Mouse (Mus musculus) limb, embryonic 10.5 days (tissue): Measurements from ENCODE around the gene Atp2c1. TPM values are rescaled to one million over a fixed set of nuclear protein-coding genes. Genes with fewer than 3 reads are reported as not detected.

Source experiments
- DNase-seq: peaks from one replicate; pipeline ENCODE4 v3.0.0-alpha.2; 2017; ENCODE audit warnings: low spot score
- H3K27ac ChIP-seq: fragments of 300-500 bp; sonication (generic); 2 replicates; pipeline ENCODE4 v1.5.1; 2016; ENCODE audit warnings: mild to moderate bottlenecking
- H3K27me3 ChIP-seq: fragments of 300-500 bp; sonication (generic); 2 replicates; pipeline ENCODE4 v1.6.1; 2016; ENCODE audit warnings: low read depth, mild to moderate bottlenecking; ENCODE audit not compliant: poor library complexity, severe bottlenecking
- H3K36me3 ChIP-seq: fragments of 300-500 bp; sonication (generic); 2 replicates; pipeline ENCODE4 v1.6.1; 2016; ENCODE audit warnings: mild to moderate bottlenecking, moderate library complexity
- H3K4me1 ChIP-seq: fragments of 300-500 bp; sonication (generic); 2 replicates; pipeline ENCODE4 v1.6.1; 2016
- H3K4me3 ChIP-seq: fragments of 300-500 bp; sonication (generic); 2 replicates; pipeline ENCODE4 v1.5.1; 2016; ENCODE audit warnings: mild to moderate bottlenecking, moderate library complexity
- H3K9me3 ChIP-seq: fragments of 300-500 bp; sonication (generic); replicated peaks from 2 replicates; pipeline ENCODE4 v1.6.1; 2016; ENCODE audit warnings: mild to moderate bottlenecking
- WGBS: fragments of 180-500 bp; shearing (Covaris S2); methylation state at CpG from one replicate; pipeline ENCODE4 v1.1.7; 2016; 5-methylcytosine and 5-hydroxymethylcytosine counted together
- polyA plus RNA-seq: library from polyadenylated mRNA; unstranded; fragments of >200 nt; fragmentation: Nextera tagmentation; extraction: Ambion mirVana; gene quantifications from 2 replicates; pipeline ENCODE4 v1.2.1, GENCODE M21; 2016

The Atp2c1 gene
- 48.8 and 53.6 TPM in 2 replicates for polyA plus RNA-seq

GRCm38 (mm10) chr9:105527219-105527618, at the start of gene Atp2c1:
TSS of gene Atp2c1 (minus strand) at chr9:105527319.
- no peak within 1 kb of the TSS for H3K27ac ChIP-seq
- H3K9me3 ChIP-seq: no peaks in the 10 kb centered on the region
- no peaks in the 10 kb centered on the region for H3K27me3 ChIP-seq
- DNase-seq: no peak
- H3K36me3 ChIP-seq: no peaks in the 10 kb centered on the region
- H3K4me1 ChIP-seq: peaks cover 6% of the 10 kb centered on the region
- 90% methylated on average over 12 of the region's 12 CpGs for WGBS
- no peak within 1 kb of the TSS for H3K4me3 ChIP-seq

- H3K27ac ChIP-seq: no peak overlapping the region
- H3K9me3 ChIP-seq: no peaks in the 10 kb centered on the region
- H3K36me3 ChIP-seq: no peaks in the 10 kb centered on the region
- no peak overlapping the region for H3K4me3 ChIP-seq
- H3K27me3 ChIP-seq: 0 out of 2 replicates have a peak, but pooled peaks cover 4% of the 10 kb centered on the region
- peaks cover 15% of the 10 kb centered on the region for H3K4me1 ChIP-seq
- no peak for DNase-seq
- WGBS: 94% methylated on average over 5 of the region's 5 CpGs
Measured at GRCm38 (mm10) chr9:105557452-105557851, 30.3 kb upstream of the Atp2c1 start.

GRCm38 (mm10) chr9:105556141-105556735, 29.1 kb upstream of the Atp2c1 start:
- Histone ChIP-seq H3K36me3 (no peaks in the 10 kb centered on the region), H3K9me3 (no peaks in the 10 kb centered on the region), H3K27ac (no peak overlapping the region), H3K27me3 (0 out of 2 replicates have a peak, but pooled peaks cover 4% of the 10 kb centered on the region), H3K4me1 (peaks cover 20% of the 10 kb centered on the region), H3K4me3 (no peak overlapping the region)
- no peak for DNase-seq
- WGBS: 55% methylated on average over 8 of the region's 8 CpGs

- Histone ChIP-seq H3K36me3 (no peaks in the 10 kb centered on the region), H3K4me1 (peaks cover 20% of the 10 kb centered on the region), H3K27me3 (0 out of 2 replicates have a peak, but pooled peaks cover 4% of the 10 kb centered on the region), H3K9me3 (no peaks in the 10 kb centered on the region), H3K4me3 (peak overlapping the region; percentile 42), H3K27ac (peak overlapping the region; percentile 54; the same call in 1 of the 2 replicates)
- WGBS: 79% methylated on average over 7 of the region's 7 CpGs
- no peak for DNase-seq
Measured at GRCm38 (mm10) chr9:105554439-105554807, 27.3 kb upstream of the Atp2c1 start.

- no peaks in the 10 kb centered on the region for H3K9me3 ChIP-seq
- peak overlapping the region; percentile 42 for H3K4me3 ChIP-seq
- DNase-seq: peak; percentile 52
- H3K36me3 ChIP-seq: no peaks in the 10 kb centered on the region
- peaks cover 20% of the 10 kb centered on the region for H3K4me1 ChIP-seq
- H3K27ac ChIP-seq: peak overlapping the region; percentile 54
- 0 out of 2 replicates have a peak, but pooled peaks cover 4% of the 10 kb centered on the region for H3K27me3 ChIP-seq
- WGBS: 13% methylated on average over 24 of the region's 24 CpGs
Measured at GRCm38 (mm10) chr9:105553629-105554438, 26.7 kb upstream of the Atp2c1 start.

- Histone ChIP-seq H3K36me3 (no peaks in the 10 kb centered on the region), H3K4me1 (peaks cover 22% of the 10 kb centered on the region), H3K27ac (no peak overlapping the region), H3K4me3 (no peak overlapping the region), H3K27me3 (0 out of 2 replicates have a peak, but pooled peaks cover 4% of the 10 kb centered on the region), H3K9me3 (no peaks in the 10 kb centered on the region)
- no peak for DNase-seq
- 40% methylated on average over 4 of the region's 4 CpGs for WGBS
Measured at GRCm38 (mm10) chr9:105551407-105551806, 24.3 kb upstream of the Atp2c1 start.

GRCm38 (mm10) chr9:105549096-105549495, 22.0 kb upstream of the Atp2c1 start:
- 85% methylated on average over 6 of the region's 6 CpGs for WGBS
- H3K36me3 ChIP-seq: no peaks in the 10 kb centered on the region
- no peak for DNase-seq
- peaks cover 15% of the 10 kb centered on the region for H3K4me1 ChIP-seq
- no peak overlapping the region for H3K27ac ChIP-seq
- H3K4me3 ChIP-seq: no peak overlapping the region
- no peaks in the 10 kb centered on the region for H3K9me3 ChIP-seq
- H3K27me3 ChIP-seq: no peaks in the 10 kb centered on the region

- Histone ChIP-seq H3K4me1 (peaks cover 7% of the 10 kb centered on the region), H3K9me3 (no peaks in the 10 kb centered on the region), H3K4me3 (no peak overlapping the region), H3K27ac (no peak overlapping the region), H3K36me3 (no peaks in the 10 kb centered on the region), H3K27me3 (no peaks in the 10 kb centered on the region)
- DNase-seq: no peak
- 87% methylated on average over 8 of the region's 8 CpGs for WGBS
Measured at GRCm38 (mm10) chr9:105544013-105544750, 17.1 kb upstream of the Atp2c1 start.

- Histone ChIP-seq H3K36me3 (no peaks in the 10 kb centered on the region), H3K27ac (peak overlapping the region; percentile 21; the same call in 1 of the 2 replicates), H3K27me3 (no peaks in the 10 kb centered on the region), H3K4me1 (peaks cover 30% of the 10 kb centered on the region), H3K9me3 (no peaks in the 10 kb centered on the region), H3K4me3 (no peak overlapping the region)
- 27% methylated on average over 8 of the region's 8 CpGs for WGBS
- no peak for DNase-seq
Measured at GRCm38 (mm10) chr9:105537473-105537872, 10.4 kb upstream of the Atp2c1 start.

- Histone ChIP-seq H3K4me3 (no peak overlapping the region), H3K36me3 (no peaks in the 10 kb centered on the region), H3K4me1 (peaks cover 30% of the 10 kb centered on the region), H3K27me3 (no peaks in the 10 kb centered on the region), H3K9me3 (no peaks in the 10 kb centered on the region), H3K27ac (peak overlapping the region; percentile 21; the same call in 1 of the 2 replicates)
- DNase-seq: no peak
- WGBS: 46% methylated on average over 10 of the region's 10 CpGs
Measured at GRCm38 (mm10) chr9:105536877-105537276, 9.8 kb upstream of the Atp2c1 start.

GRCm38 (mm10) chr9:105525355-105525754, 1.8 kb downstream of the Atp2c1 start:
- no peak overlapping the region for H3K4me3 ChIP-seq
- WGBS: 79% methylated on average over 4 of the region's 4 CpGs

GRCm38 (mm10) chr9:105523038-105523437, 4.1 kb downstream of the Atp2c1 start:
- WGBS: 66% methylated on average over 2 of the region's 2 CpGs
- DNase-seq: no peak
- H3K27me3 ChIP-seq: no peaks in the 10 kb centered on the region
- H3K9me3 ChIP-seq: no peaks in the 10 kb centered on the region
- no peaks in the 10 kb centered on the region for H3K36me3 ChIP-seq
- no peak overlapping the region for H3K4me3 ChIP-seq
- H3K4me1 ChIP-seq: peaks cover 19% of the 10 kb centered on the region
- no peak overlapping the region for H3K27ac ChIP-seq

More at GRCm38 (mm10) chr9:105525355-105525754, 1.8 kb downstream of the Atp2c1 start:
- H3K9me3 ChIP-seq: no peaks in the 10 kb centered on the region
- no peaks in the 10 kb centered on the region for H3K36me3 ChIP-seq
- peaks cover 19% of the 10 kb centered on the region for H3K4me1 ChIP-seq
- H3K27ac ChIP-seq: no peak overlapping the region; the same call in 1 of the 2 replicates
- no peaks in the 10 kb centered on the region for H3K27me3 ChIP-seq
- no peak for DNase-seq
